Mouse (Mus musculus) hindbrain, embryonic 12.5 days (tissue): Measurements from ENCODE around the gene Nos1ap. TPM values are rescaled to one million over a fixed set of nuclear protein-coding genes. Genes with fewer than 3 reads are reported as not detected.

ENCODE experiments used
- ATAC-seq: fragments of 200-750 bp; cut with Nextera tagmentation; 2 replicates; pipeline ENCODE4 v1.8.0; 2017; ENCODE audit warnings: moderate TSS enrichment; ENCODE audit not compliant: low FRiP score
- H3K27ac ChIP-seq: fragments of 300-500 bp; sonication (generic); 2 replicates; pipeline ENCODE4 v1.5.1; 2016; ENCODE audit warnings: mild to moderate bottlenecking
- H3K27me3 ChIP-seq: fragments of 300-500 bp; sonication (generic); 2 replicates; pipeline ENCODE4 v1.6.1; 2016; ENCODE audit warnings: mild to moderate bottlenecking
- H3K36me3 ChIP-seq: fragments of 300-500 bp; sonication (generic); 2 replicates; pipeline ENCODE4 v1.6.1; 2016; ENCODE audit warnings: mild to moderate bottlenecking
- H3K4me1 ChIP-seq: fragments of 300-500 bp; sonication (generic); 2 replicates; pipeline ENCODE4 v1.6.1; 2016
- H3K4me2 ChIP-seq: fragments of 300-500 bp; sonication (generic); replicated peaks from 2 replicates; pipeline ENCODE4 v1.6.1; 2016; ENCODE audit warnings: mild to moderate bottlenecking
- H3K4me3 ChIP-seq: fragments of 300-500 bp; sonication (generic); 2 replicates; pipeline ENCODE4 v1.5.1; 2016; ENCODE audit warnings: mild to moderate bottlenecking
- H3K9ac ChIP-seq: fragments of 300-500 bp; sonication (generic); 2 replicates; pipeline ENCODE4 v1.6.1; 2016; ENCODE audit warnings: mild to moderate bottlenecking, moderate library complexity
- H3K9me3 ChIP-seq: fragments of 300-500 bp; sonication (generic); replicated peaks from 2 replicates; pipeline ENCODE4 v1.6.1; 2016; ENCODE audit warnings: mild to moderate bottlenecking
- WGBS: fragments of 180-500 bp; shearing (Covaris S2); methylation state at CpG from one replicate; pipeline ENCODE4 v1.1.7; 2016; 5-methylcytosine and 5-hydroxymethylcytosine counted together
- polyA plus RNA-seq: library from polyadenylated mRNA; unstranded; fragments of >200 nt; fragmentation: Nextera tagmentation; extraction: Ambion mirVana; gene quantifications from 2 replicates; pipeline ENCODE4 v1.2.1, GENCODE M21; 2016

The Nos1ap gene
- polyA plus RNA-seq, 1 experiment from 2014 or later: 22.7 TPM

DNA sequence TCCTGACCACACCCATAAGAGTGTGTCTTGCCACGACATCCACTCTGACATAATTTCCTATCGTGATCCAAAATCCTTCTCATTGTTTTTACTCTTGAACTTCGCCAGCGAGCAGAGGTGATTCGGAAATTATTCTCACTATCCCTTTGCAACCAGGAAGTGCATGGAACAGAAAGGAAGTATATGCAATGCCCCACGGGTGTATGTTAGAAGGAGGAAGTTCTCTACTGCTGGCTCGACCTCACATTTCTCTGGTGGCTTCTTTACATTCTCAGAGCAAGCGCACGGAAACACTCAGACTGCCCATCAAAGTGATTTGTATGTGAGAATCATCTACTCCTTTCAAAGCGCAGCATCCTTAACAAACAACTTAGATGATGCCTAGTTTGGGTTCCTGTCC lies 284.7 kb downstream of the Nos1ap start:
- no peak overlapping the region for H3K9ac ChIP-seq
- H3K27me3 ChIP-seq: no peaks in the 10 kb centered on the region
- WGBS: 95% methylated on average over 10 of the region's 10 CpGs
- no peaks in the 10 kb centered on the region for H3K36me3 ChIP-seq
- ATAC-seq: no peak
- H3K4me2 ChIP-seq: no peak overlapping the region
- no peaks in the 10 kb centered on the region for H3K4me1 ChIP-seq
- H3K4me3 ChIP-seq: no peak overlapping the region
- H3K27ac ChIP-seq: no peak overlapping the region
- H3K9me3 ChIP-seq: no peaks in the 10 kb centered on the region

DNA sequence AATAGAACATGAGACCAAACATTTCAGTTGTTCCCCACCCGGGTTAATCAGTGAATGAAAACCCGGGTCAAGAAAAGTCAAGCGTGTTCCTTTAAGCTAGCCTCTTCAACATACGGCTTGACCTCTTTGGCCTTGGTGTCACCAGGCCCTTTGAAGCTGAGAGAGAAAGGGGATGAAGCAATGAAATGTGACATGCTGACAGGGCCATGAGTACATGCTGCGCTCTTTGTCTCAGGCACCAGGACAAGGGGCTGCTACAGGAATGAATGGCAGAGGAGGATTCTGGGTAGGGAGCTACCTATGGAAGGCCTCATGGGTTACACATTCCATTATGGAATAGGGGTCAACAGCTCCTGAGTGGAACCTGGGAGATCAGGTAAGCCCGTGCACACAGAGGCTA lies 286.6 kb downstream of the Nos1ap start:
- Histone ChIP-seq H3K4me3 (no peak overlapping the region), H3K4me2 (no peak overlapping the region), H3K27ac (no peak overlapping the region), H3K36me3 (no peaks in the 10 kb centered on the region), H3K9me3 (no peaks in the 10 kb centered on the region), H3K4me1 (no peaks in the 10 kb centered on the region), H3K9ac (no peak overlapping the region), H3K27me3 (no peaks in the 10 kb centered on the region)
- 30% methylated on average over 6 of the region's 6 CpGs for WGBS
- no peak for ATAC-seq

DNA sequence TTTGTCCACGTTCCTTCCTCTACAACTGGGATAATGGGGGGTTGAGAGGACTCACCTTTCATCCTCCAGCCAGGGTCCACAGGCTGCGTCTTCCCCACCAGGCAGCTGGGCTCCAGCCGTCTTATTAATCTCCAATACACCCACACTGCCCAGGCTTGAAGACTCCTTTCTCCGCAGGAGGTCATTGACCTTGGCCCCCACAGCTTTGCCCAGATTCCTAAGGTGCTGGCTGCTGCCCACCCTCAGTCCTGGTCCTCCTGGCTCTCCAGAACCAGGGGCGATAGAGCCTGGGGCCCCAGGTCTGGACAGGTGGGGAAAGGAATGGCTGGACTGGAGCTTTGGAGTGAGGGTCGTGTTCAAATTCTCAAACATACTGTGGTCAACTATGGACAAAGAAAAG lies 287.2 kb downstream of the Nos1ap start:
- Histone ChIP-seq H3K4me2 (no peak overlapping the region), H3K4me1 (no peaks in the 10 kb centered on the region), H3K9ac (no peak overlapping the region), H3K36me3 (no peaks in the 10 kb centered on the region), H3K9me3 (no peaks in the 10 kb centered on the region), H3K27ac (no peak overlapping the region), H3K27me3 (no peaks in the 10 kb centered on the region), H3K4me3 (no peak overlapping the region)
- no peak for ATAC-seq
- 73% methylated on average over 6 of the region's 6 CpGs for WGBS

DNA sequence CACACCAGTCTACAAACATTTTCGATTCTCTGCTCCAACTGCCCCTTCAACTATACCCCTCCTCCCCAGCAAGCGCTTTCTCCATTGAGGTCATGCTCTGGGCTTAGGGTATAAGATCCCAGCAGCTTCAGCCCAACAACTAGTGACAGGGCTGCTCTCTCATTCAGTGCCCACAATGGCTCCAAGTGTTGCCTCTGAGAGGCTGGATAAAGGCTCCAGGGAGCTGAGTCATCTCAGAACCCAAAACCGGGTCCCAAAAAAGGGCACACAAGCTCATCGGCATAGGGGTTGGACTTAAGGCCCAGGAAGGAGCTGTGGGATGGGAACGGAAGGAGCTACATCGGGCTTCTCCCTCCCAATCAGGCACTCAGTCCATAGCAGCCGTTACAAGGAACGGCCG lies 288.0 kb downstream of the Nos1ap start:
- Histone ChIP-seq H3K4me1 (no peaks in the 10 kb centered on the region), H3K27ac (no peak overlapping the region), H3K9me3 (no peaks in the 10 kb centered on the region), H3K27me3 (no peaks in the 10 kb centered on the region), H3K4me2 (no peak overlapping the region), H3K36me3 (no peaks in the 10 kb centered on the region), H3K9ac (no peak overlapping the region), H3K4me3 (no peak overlapping the region)
- 95% methylated on average over 9 of the region's 9 CpGs for WGBS
- no peak for ATAC-seq

DNA sequence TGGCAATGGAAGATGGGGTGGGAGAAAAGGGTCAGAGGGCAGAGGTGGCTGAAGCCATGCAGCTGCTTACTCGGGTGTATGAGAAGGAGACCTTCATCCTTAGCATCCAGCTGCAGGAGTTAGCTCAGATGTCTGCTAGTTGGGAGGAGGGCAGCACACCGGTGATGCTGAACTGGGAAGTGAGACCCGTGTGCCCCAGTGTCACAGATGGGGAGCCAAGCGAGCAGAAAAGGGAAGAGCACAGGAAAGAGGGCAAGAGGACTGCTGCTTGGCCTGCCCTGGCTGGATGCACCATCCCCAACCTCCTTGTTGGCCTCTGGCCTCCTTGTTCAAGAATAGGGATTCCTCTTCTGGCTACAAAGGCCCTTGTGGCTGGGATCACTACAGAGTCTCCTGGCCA lies 290.2 kb downstream of the Nos1ap start:
- Histone ChIP-seq H3K4me2 (no peak overlapping the region), H3K4me1 (no peaks in the 10 kb centered on the region), H3K36me3 (no peaks in the 10 kb centered on the region), H3K9ac (no peak overlapping the region), H3K27ac (no peak overlapping the region), H3K4me3 (no peak overlapping the region), H3K9me3 (no peaks in the 10 kb centered on the region), H3K27me3 (no peaks in the 10 kb centered on the region)
- WGBS: 78% methylated on average over 4 of the region's 4 CpGs
- ATAC-seq: no peak

DNA sequence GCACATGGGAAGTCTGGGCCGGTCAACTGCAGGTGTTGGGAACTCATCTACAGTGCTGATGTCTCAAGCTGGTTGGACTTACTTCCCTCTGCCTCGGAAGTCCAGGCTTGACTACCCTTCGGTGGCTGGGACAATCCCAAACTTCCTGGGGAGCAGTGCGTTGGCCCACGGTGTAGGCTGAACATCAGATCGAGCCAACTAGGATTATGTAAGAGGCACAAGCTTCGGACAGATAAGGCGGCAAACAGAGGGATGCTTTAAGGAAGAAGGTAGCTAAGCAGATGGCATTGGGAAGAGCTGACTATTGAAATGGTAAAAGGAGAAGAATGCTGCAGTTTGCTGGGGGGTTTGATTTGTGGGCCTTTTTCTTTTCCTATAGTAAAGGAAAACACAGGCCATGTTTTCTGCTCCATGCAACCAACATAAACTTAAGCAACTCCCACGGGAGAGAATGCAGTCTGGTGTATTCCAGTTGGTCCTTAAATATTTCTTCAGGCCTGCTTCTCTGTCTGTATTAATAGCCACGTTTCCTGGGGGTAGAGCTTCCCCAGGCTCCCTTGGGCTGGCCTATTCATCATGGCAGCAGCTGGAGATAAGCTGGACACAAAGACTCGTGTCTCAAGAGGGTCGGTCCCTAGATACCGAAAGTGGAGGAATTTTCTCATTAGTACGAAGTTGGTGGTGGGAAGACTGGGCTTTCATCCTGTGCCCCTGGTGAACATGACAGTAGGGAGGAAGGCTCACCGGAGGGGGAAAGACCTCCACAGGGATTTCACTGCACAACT lies 294.7 kb downstream of the Nos1ap start:
- H3K4me2 ChIP-seq: no peak overlapping the region
- H3K36me3 ChIP-seq: no peaks in the 10 kb centered on the region
- 73% methylated on average over 15 of the region's 15 CpGs for WGBS
- ATAC-seq: no peak
- no peak overlapping the region for H3K4me3 ChIP-seq
- no peaks in the 10 kb centered on the region for H3K4me1 ChIP-seq
- no peaks in the 10 kb centered on the region for H3K27me3 ChIP-seq
- H3K9me3 ChIP-seq: no peaks in the 10 kb centered on the region
- H3K9ac ChIP-seq: no peak overlapping the region
- no peak overlapping the region for H3K27ac ChIP-seq

DNA sequence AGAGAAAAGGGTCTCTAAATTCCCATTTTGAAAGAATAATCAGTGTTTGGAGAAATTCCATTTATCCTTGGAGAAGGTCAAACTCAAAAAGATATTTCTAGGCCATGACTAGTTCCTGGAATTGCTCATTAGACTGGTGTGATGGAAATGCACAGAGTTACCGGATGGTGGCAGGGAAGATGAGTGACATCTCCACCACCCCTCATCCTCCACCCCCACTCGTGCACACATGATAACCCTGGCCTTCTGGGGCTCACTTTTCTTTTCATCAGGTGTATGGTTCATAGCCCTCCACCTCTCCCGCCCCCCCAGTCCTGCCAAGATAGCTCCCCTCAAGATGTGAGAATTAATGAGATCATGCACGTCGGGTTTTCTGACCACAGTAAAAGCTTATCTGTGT lies 296.4 kb downstream of the Nos1ap start:
- Histone ChIP-seq H3K9ac (no peak overlapping the region), H3K27ac (no peak overlapping the region), H3K9me3 (no peaks in the 10 kb centered on the region), H3K27me3 (no peaks in the 10 kb centered on the region), H3K36me3 (no peaks in the 10 kb centered on the region), H3K4me3 (no peak overlapping the region), H3K4me1 (no peaks in the 10 kb centered on the region), H3K4me2 (no peak overlapping the region)
- ATAC-seq: no peak
- WGBS: 80% methylated on average over 5 of the region's 5 CpGs

DNA sequence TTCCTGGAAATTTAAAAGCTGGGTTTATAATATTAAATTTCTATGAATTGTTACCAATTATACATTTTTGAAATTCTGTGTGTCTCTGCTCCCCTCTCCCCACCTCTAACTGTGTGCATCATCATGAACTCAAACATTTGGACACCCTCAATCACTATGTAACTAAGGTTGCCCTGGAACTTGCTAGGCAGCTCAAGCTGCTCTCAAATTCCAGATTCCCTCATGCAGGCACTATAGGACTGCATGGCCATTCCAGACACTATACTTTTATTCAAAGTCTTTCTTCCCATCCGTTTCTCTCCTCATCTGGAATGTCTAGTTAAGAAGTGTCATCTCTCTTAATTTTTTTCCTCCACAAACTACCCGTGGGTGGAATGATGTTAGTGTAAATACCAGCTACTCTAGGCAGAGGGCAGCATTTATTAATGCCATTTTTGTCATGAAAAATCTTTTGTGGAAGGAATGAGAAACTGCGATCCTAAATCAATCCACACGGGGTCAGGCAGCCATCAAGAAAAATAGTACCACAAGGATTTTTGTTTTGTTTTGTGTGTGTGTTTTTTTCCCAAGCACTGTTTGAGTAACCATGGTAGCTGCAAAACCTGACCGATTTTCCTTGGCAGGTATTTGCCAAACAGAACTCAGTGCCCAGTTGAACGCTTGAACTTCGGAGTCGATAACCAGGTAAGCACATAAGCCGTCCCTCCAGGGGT lies 297.3 kb downstream of the Nos1ap start:
- ATAC-seq: 0 out of 2 replicates have a peak, but pooled peaks have one; percentile 38
- Histone ChIP-seq H3K4me2 (no peak overlapping the region), H3K9ac (no peak overlapping the region), H3K27me3 (no peaks in the 10 kb centered on the region), H3K27ac (no peak overlapping the region), H3K36me3 (no peaks in the 10 kb centered on the region), H3K4me3 (no peak overlapping the region), H3K4me1 (no peaks in the 10 kb centered on the region), H3K9me3 (no peaks in the 10 kb centered on the region)
- 42% methylated on average over 9 of the region's 9 CpGs for WGBS

DNA sequence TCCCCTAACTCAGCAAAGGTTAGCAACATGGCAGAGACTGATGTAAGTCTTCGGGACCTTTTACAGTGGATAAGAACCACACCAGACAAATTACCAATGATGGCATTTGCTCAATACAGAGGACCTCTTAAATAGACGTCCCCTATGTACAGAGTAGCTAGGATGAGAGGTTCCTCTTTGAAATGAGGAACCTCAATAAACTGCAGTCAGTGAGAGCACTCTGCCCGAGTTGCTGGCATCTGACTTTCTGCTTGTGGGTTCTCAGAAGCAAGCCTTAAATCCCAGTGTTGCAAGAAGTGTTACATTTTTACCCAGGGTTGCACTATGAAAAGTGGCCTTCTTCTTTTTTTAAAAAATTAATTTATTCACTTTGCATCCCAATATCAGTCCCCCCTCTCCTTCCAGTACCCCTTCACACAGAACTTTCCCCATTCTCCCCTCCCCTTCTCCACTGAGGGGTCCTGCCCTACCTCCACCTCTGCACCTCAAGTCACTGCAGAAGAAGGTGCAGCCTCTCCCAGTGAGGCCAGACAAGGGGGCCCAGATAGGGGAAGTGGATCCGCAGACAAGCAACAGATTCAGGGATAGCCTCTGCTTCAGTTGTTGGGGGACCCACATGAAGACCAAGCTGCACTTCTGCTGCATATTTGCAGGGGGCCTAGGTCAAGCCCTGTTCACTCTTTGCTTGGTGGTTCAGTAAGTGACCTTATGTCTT lies 307.1 kb downstream of the Nos1ap start:
- H3K4me3 ChIP-seq: no peak overlapping the region
- WGBS: 82% methylated on average over 4 of the region's 4 CpGs

DNA sequence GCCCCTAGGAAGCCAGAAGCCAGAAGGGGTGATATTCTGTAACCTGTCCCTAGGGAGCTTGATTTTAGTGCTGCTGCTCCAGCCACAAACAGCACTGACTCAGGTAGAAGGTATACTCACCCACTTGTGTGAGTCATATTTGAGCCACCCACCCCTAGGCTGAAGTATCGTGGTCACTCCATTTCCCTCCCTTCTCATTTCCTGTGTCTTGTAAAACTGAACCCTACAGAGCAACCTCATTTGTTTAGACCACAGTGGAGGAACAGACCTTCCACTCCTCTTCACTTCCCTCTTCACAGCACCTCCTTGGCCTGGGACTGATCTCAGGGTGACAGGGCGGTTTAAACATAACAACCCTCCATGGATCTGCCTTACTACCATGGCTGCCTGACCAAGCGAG lies 312.6 kb downstream of the Nos1ap start, which contains the start of gene Sh2d1b1:
Gene Sh2d1b1, plus strand, starts transcription at position 305 of the 400 bp plus-strand sequence.
- H3K9ac ChIP-seq: no peak within 1 kb of the TSS
- no peak within 1 kb of the TSS for H3K4me3 ChIP-seq
- WGBS: 96% methylated on average over 3 of the region's 3 CpGs
- H3K4me2 ChIP-seq: no peak within 1 kb of the TSS
- H3K27ac ChIP-seq: no peak within 1 kb of the TSS
- no peak for ATAC-seq
- H3K4me1 ChIP-seq: no peaks in the 10 kb centered on the region
- no peaks in the 10 kb centered on the region for H3K36me3 ChIP-seq
- no peaks in the 10 kb centered on the region for H3K9me3 ChIP-seq
- H3K27me3 ChIP-seq: no peaks in the 10 kb centered on the region

More for the DNA sequence above, 307.1 kb downstream of the Nos1ap start:
- ATAC-seq: no peak
- Histone ChIP-seq H3K27me3 (no peaks in the 10 kb centered on the region), H3K9ac (no peak overlapping the region), H3K36me3 (no peaks in the 10 kb centered on the region), H3K4me1 (no peaks in the 10 kb centered on the region), H3K27ac (no peak overlapping the region), H3K4me2 (no peak overlapping the region), H3K9me3 (no peaks in the 10 kb centered on the region)

DNA sequence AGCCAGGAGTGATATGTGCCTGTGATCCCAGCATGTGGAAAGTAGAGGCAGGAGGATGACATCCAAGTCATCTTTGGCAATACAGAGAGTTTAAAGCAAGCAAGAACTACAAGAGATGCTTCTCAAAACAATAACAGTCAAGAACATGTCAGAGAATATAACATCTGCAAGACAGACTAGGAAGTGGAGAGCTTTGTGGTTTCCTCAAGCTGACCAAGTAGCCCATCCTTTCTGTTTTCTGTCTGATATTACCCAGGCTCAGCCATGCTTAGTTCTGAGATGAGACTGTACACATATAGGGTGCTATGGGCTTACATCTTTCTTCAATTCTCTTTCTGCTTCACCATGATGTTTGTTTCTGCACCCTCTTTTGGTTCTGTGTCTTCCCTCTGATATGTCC lies 316.4 kb downstream of the Nos1ap start:
- Histone ChIP-seq H3K36me3 (no peaks in the 10 kb centered on the region), H3K4me2 (no peak overlapping the region), H3K27me3 (no peaks in the 10 kb centered on the region), H3K9ac (no peak overlapping the region), H3K9me3 (no peaks in the 10 kb centered on the region), H3K4me1 (no peaks in the 10 kb centered on the region), H3K4me3 (no peak overlapping the region), H3K27ac (no peak overlapping the region)
- no peak for ATAC-seq

DNA sequence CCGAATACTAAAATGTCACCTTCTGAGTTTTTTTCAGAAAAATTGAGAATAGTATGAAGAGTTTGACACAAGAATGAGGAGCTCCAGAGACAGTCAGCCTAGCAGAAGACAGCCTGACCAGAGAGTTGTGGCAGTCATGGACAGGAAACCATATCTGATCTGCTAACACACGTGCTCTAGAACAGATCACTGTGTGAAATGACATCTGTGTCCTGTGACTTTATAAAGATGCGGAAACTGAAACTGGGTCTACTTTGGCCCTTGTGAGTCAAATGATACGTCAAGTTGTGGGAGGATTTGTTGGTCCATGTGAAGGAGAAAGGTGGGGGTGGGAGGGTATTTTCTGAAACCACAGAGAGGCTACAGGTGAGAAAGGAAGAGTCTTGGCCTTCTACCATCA lies 319.0 kb downstream of the Nos1ap start:
- Histone ChIP-seq H3K4me1 (no peaks in the 10 kb centered on the region), H3K36me3 (no peaks in the 10 kb centered on the region), H3K4me2 (no peak overlapping the region), H3K9ac (no peak overlapping the region), H3K27me3 (no peaks in the 10 kb centered on the region), H3K4me3 (no peak overlapping the region), H3K9me3 (no peaks in the 10 kb centered on the region), H3K27ac (no peak overlapping the region)
- no peak for ATAC-seq
- 84% methylated on average over 4 of the region's 4 CpGs for WGBS
